Mouse (Mus musculus) heart, postnatal 25 days (tissue): ENCODE measurements around the gene Prpsap1. TPM values are rescaled to one million over a fixed set of nuclear protein-coding genes. Genes with fewer than 3 reads are reported as not detected.

Source experiments
- total RNA-seq, 2 experiments: library from RNA; stranded (reverse); gene quantifications; 2 replicates each; pipeline ENCODE4 v1.2.3; 2021

Gene Prpsap1
- total RNA-seq, 2 experiments from 2014 or later: 33.2 to 35.1 TPM

Other genes starting within 250 kb of the Prpsap1 start
- gene Srp68, start 220.0 kb downstream of the Prpsap1 start, total RNA-seq: 10 to 100 TPM; 61.9 to 62.9 TPM
- gene Galr2, start 213.3 kb downstream of the Prpsap1 start, total RNA-seq: not detected
- gene Exoc7, start 187.0 kb downstream of the Prpsap1 start, total RNA-seq: 10 to 100 TPM; 42.8 to 43.9 TPM
- gene Foxj1, start 158.8 kb downstream of the Prpsap1 start, total RNA-seq: not detected
- 1 to 10 TPM; 3.9 to 4.1 TPM for gene Rnf157, start 81.2 kb downstream of the Prpsap1 start, total RNA-seq
- gene Ubald2, start 60.1 kb downstream of the Prpsap1 start, total RNA-seq: 10 to 100 TPM; 36.7 to 37.9 TPM
- not detected for gene Qrich2, start 28.0 kb downstream of the Prpsap1 start, total RNA-seq
- 1 to 10 TPM; 1.4 to 1.9 TPM for gene Sphk1, start 36.7 kb upstream of the Prpsap1 start, total RNA-seq
- 10 to 100 TPM; 31.4 to 37.1 TPM for gene Ube2o, start 87.2 kb upstream of the Prpsap1 start, total RNA-seq
- gene Aanat, start 92.2 kb upstream of the Prpsap1 start, total RNA-seq: not detected
- 10 to 100 TPM; 10.6 to 12.8 TPM for gene Rhbdf2, start 132.8 kb upstream of the Prpsap1 start, total RNA-seq
- gene Prcd, start 159.3 kb upstream of the Prpsap1 start, total RNA-seq: 1 to 10 TPM; 1.0 to 1.6 TPM
- 10 to 100 TPM; 34.8 to 49.8 TPM for gene Cygb, start 160.1 kb upstream of the Prpsap1 start, total RNA-seq